Mouse (Mus musculus): ENCODE results near the gene Guca2b. TPM values are rescaled to one million over a fixed set of nuclear protein-coding genes. Genes with fewer than 3 reads are reported as not detected.

Guca2b gene
- total and polyA plus RNA-seq, 3 experiments = not detected

- Histone ChIP-seq H3K4me1 (ENCODE audit: control insufficient read depth in 1 of 2, insufficient read depth in 2 of 2, low read length in 2 of 2) (no peaks in the 10 kb centered on the region), H3K9me3 (replicated peaks; ENCODE audit: insufficient read depth, low read length) (no peaks in the 10 kb centered on the region), H3K27ac (ENCODE audit: control insufficient read depth, low read depth, low read length) (no peak overlapping the region), H3K79me2 (ENCODE audit: control insufficient read depth, insufficient read depth, low read length, poor library complexity) (no peaks in the 10 kb centered on the region), H3K27me3 (ENCODE audit: control insufficient read depth in 1 of 2, insufficient read depth in 2 of 2, low read length in 2 of 2) (no peaks in the 10 kb centered on the region), H3K36me3 (ENCODE audit: control insufficient read depth in 1 of 2, insufficient read depth in 2 of 2, low read length in 2 of 2) (no peaks in the 10 kb centered on the region), H3K9ac (ENCODE audit: control insufficient read depth, low read depth, low read length, poor library complexity, severe bottlenecking) (no peak overlapping the region), H3K4me3 (ENCODE audit: control insufficient read depth in 1 of 2, insufficient read depth in 1 of 2, low read depth in 2 of 2, low read length in 2 of 2) (no peak overlapping the region)
- DNase-seq (ENCODE audit: low read depth, low spot score) = no peak
- no peak for TF ChIP-seq MEF2A (IDR thresholded peaks at IDR 0.05; ENCODE audit: extremely low read depth, insufficient replicate concordance, low read depth, low read length, poor library complexity, severe bottlenecking)
- TF ChIP-seq POLR2AphosphoS5 (IDR thresholded peaks at IDR 0.05; ENCODE audit: borderline replicate concordance, low read depth, low read length) = no peak
Measured at GRCm38 (mm10) chr4:119666116-119666515, 7.4 kb upstream of the Guca2b start.

- no peak for DNase-seq (ENCODE audit: low read depth, low spot score)
- no peak overlapping the region for H3K27ac ChIP-seq (ENCODE audit: control insufficient read depth, low read depth, low read length)
- no peak overlapping the region for H3K9ac ChIP-seq (ENCODE audit: control insufficient read depth, low read depth, low read length, poor library complexity, severe bottlenecking)
- no peaks in the 10 kb centered on the region for H3K36me3 ChIP-seq (ENCODE audit: control insufficient read depth in 1 of 2, insufficient read depth in 2 of 2, low read length in 2 of 2)
- H3K9me3 ChIP-seq (replicated peaks; ENCODE audit: insufficient read depth, low read length) = no peaks in the 10 kb centered on the region
- TF ChIP-seq TAL1 (IDR thresholded peaks at IDR 0.05; ENCODE audit: low read length) = no peak
- TF ChIP-seq CHD2 (IDR thresholded peaks at IDR 0.05; ENCODE audit: low read length) = no peak
- TF ChIP-seq MXI1 (IDR thresholded peaks at IDR 0.05; ENCODE audit: low read depth, low read length) = no peak
- no peak for TF ChIP-seq ZC3H11A (IDR thresholded peaks at IDR 0.05; ENCODE audit: low read depth, low read length)
- TF ChIP-seq MEF2A (IDR thresholded peaks at IDR 0.05; ENCODE audit: extremely low read depth, insufficient replicate concordance, low read depth, low read length, poor library complexity, severe bottlenecking) = no peak
- TF ChIP-seq KAT2A (conservative IDR thresholded peaks at IDR 0.05; ENCODE audit: low read depth, low read length) = no peak
- no peaks in the 10 kb centered on the region for H3K4me1 ChIP-seq (ENCODE audit: control insufficient read depth in 1 of 2, insufficient read depth in 2 of 2, low read length in 2 of 2)
- H3K27me3 ChIP-seq (ENCODE audit: control insufficient read depth in 1 of 2, insufficient read depth in 2 of 2, low read length in 2 of 2) = no peaks in the 10 kb centered on the region
- no peak overlapping the region for H3K4me3 ChIP-seq (ENCODE audit: control insufficient read depth in 1 of 2, insufficient read depth in 1 of 2, low read depth in 2 of 2, low read length in 2 of 2)
- no peaks in the 10 kb centered on the region for H3K79me2 ChIP-seq (ENCODE audit: control insufficient read depth, insufficient read depth, low read length, poor library complexity)
Measured at GRCm38 (mm10) chr4:119665166-119665565, 6.4 kb upstream of the Guca2b start.

GRCm38 (mm10) chr4:119663409-119664095, 4.8 kb upstream of the Guca2b start:
- H3K4me3 ChIP-seq (ENCODE audit: control insufficient read depth in 1 of 2, insufficient read depth in 1 of 2, low read depth in 2 of 2, low read length in 2 of 2) = no peak overlapping the region
- DNase-seq (ENCODE audit: low read depth, low spot score) = no peak

More at GRCm38 (mm10) chr4:119663409-119664095, 4.8 kb upstream of the Guca2b start:
- Histone ChIP-seq H3K27me3 (ENCODE audit: control insufficient read depth in 1 of 2, insufficient read depth in 2 of 2, low read length in 2 of 2) (no peaks in the 10 kb centered on the region), H3K36me3 (ENCODE audit: control insufficient read depth in 1 of 2, insufficient read depth in 2 of 2, low read length in 2 of 2) (no peaks in the 10 kb centered on the region), H3K9me3 (replicated peaks; ENCODE audit: insufficient read depth, low read length) (no peaks in the 10 kb centered on the region), H3K27ac (ENCODE audit: control insufficient read depth, low read depth, low read length) (no peak overlapping the region), H3K9ac (ENCODE audit: control insufficient read depth, low read depth, low read length, poor library complexity, severe bottlenecking) (no peak overlapping the region), H3K4me1 (ENCODE audit: control insufficient read depth in 1 of 2, insufficient read depth in 2 of 2, low read length in 2 of 2) (no peaks in the 10 kb centered on the region), H3K79me2 (ENCODE audit: control insufficient read depth, insufficient read depth, low read length, poor library complexity) (no peaks in the 10 kb centered on the region)
- no peak for TF ChIP-seq ZNF384 (IDR thresholded peaks at IDR 0.05; ENCODE audit: low read depth, low read length)
- TF ChIP-seq USF1 (IDR thresholded peaks at IDR 0.05; ENCODE audit: low read depth, low read length) = no peak
- TF ChIP-seq MYB (IDR thresholded peaks at IDR 0.05; ENCODE audit: low read depth, low read length) = no peak
- no peak for TF ChIP-seq ZMIZ1 (IDR thresholded peaks at IDR 0.05; ENCODE audit: low read depth, low read length)
- no peak for TF ChIP-seq USF2 (IDR thresholded peaks at IDR 0.05; ENCODE audit: borderline replicate concordance in 1 of 2, insufficient read depth in 1 of 2, low read depth in 1 of 2, low read length in 2 of 2)
- TF ChIP-seq MYC (IDR thresholded peaks at IDR 0.05; ENCODE audit: low read depth, low read length) = no peak
- no peak for TF ChIP-seq TCF12 (IDR thresholded peaks at IDR 0.05; ENCODE audit: low read depth, low read length)
- TF ChIP-seq ZKSCAN1 (IDR thresholded peaks at IDR 0.05; ENCODE audit: low read depth, low read length) = no peak
